Mouse (Mus musculus) E14TG2a.4 (cell line): ENCODE data around the gene Dagla.
A peak's percentile ranks its signal among the peaks of the same experiment; 100 is the strongest.

Experiments
- H3K27me3 ChIP-seq: 2 replicates; pipeline ENCODE4 v1.6.1; 2014; ENCODE audit warnings: low read length, control low read depth; ENCODE audit not compliant: insufficient read depth
- H3K36me3 ChIP-seq: 2 replicates; pipeline ENCODE4 v1.6.1; 2014; ENCODE audit warnings: low read length, control low read depth; ENCODE audit not compliant: insufficient read depth
- H3K4me1 ChIP-seq: replicated peaks from 2 replicates; pipeline ENCODE4 v1.6.1; 2014; ENCODE audit warnings: low read depth, low read length, control low read depth
- H3K4me3 ChIP-seq: replicated peaks from 2 replicates; pipeline ENCODE4 v1.5.1; 2014; ENCODE audit warnings: mild to moderate bottlenecking, low read length
- H3K9me3 ChIP-seq: 2 replicates; pipeline ENCODE4 v1.6.1; 2014; ENCODE audit warnings: low read length, control low read depth
- CTCF ChIP-seq: conservative IDR thresholded peaks from 2 replicates; pipeline ENCODE4 v1.5.1; 2014; ENCODE audit warnings: low read length
- NANOG ChIP-seq: IDR thresholded peaks from 2 replicates; pipeline ENCODE4 v1.6.1; 2014; ENCODE audit warnings: borderline replicate concordance, low read length, mixed read lengths
- POU5F1 ChIP-seq: IDR thresholded peaks from 2 replicates; pipeline ENCODE4 v1.6.1; 2014; ENCODE audit warnings: low read length, borderline replicate concordance

The Dagla gene

GRCm38 (mm10) chr19:10304810-10305544, at the start of gene Dagla:
Gene Dagla (minus strand): TSS chr19:10304877.
- H3K9me3 ChIP-seq = no peaks in the 10 kb centered on the region
- no peaks in the 10 kb centered on the region for H3K36me3 ChIP-seq
- peaks cover 24% of the 10 kb centered on the region for H3K4me1 ChIP-seq
- H3K27me3 ChIP-seq = peaks cover 72% of the 10 kb centered on the region
- TF ChIP-seq CTCF (no peak), POU5F1 (no peak), NANOG (no peak)
- H3K4me3 ChIP-seq = peak within 1 kb of the TSS; percentile 86

- H3K9me3 ChIP-seq = no peaks in the 10 kb centered on the region
- peaks cover 33% of the 10 kb centered on the region for H3K27me3 ChIP-seq
- H3K4me3 ChIP-seq = no peak overlapping the region
- peaks cover 32% of the 10 kb centered on the region for H3K4me1 ChIP-seq
- no peaks in the 10 kb centered on the region for H3K36me3 ChIP-seq
- TF ChIP-seq POU5F1 (no peak), CTCF (no peak), NANOG (no peak)
Observed at GRCm38 (mm10) chr19:10352218-10352617, 47.5 kb upstream of the Dagla start.

- H3K9me3 ChIP-seq = no peaks in the 10 kb centered on the region
- H3K27me3 ChIP-seq = peaks cover 31% of the 10 kb centered on the region
- TF ChIP-seq NANOG (0 out of 2 replicates have a peak, but pooled peaks have one; percentile 12), POU5F1 (no peak)
- peaks cover 32% of the 10 kb centered on the region for H3K4me1 ChIP-seq
- H3K4me3 ChIP-seq = no peak overlapping the region
- H3K36me3 ChIP-seq = no peaks in the 10 kb centered on the region
Observed at GRCm38 (mm10) chr19:10347628-10348273, 43.1 kb upstream of the Dagla start.

GRCm38 (mm10) chr19:10345696-10346095, 41.0 kb upstream of the Dagla start:
- H3K4me1 ChIP-seq = peaks cover 43% of the 10 kb centered on the region
- no peaks in the 10 kb centered on the region for H3K36me3 ChIP-seq
- H3K9me3 ChIP-seq = no peaks in the 10 kb centered on the region
- peaks cover 37% of the 10 kb centered on the region for H3K27me3 ChIP-seq
- H3K4me3 ChIP-seq = peak overlapping the region; percentile 37; the same call in 1 of the 2 replicates
- no peak for TF ChIP-seq CTCF
- no peak for TF ChIP-seq NANOG
- no peak for TF ChIP-seq POU5F1

GRCm38 (mm10) chr19:10343866-10344265, 39.2 kb upstream of the Dagla start:
- H3K4me3 ChIP-seq = no peak overlapping the region
- H3K36me3 ChIP-seq = no peaks in the 10 kb centered on the region
- H3K27me3 ChIP-seq = peaks cover 53% of the 10 kb centered on the region
- H3K4me1 ChIP-seq = peaks cover 43% of the 10 kb centered on the region
- H3K9me3 ChIP-seq = no peaks in the 10 kb centered on the region
- TF ChIP-seq POU5F1 (no peak), CTCF (no peak), NANOG (no peak)

- H3K27me3 ChIP-seq = peaks cover 67% of the 10 kb centered on the region
- TF ChIP-seq POU5F1 (no peak), CTCF (no peak), NANOG (no peak)
- no peaks in the 10 kb centered on the region for H3K9me3 ChIP-seq
- peaks cover 38% of the 10 kb centered on the region for H3K4me1 ChIP-seq
- H3K4me3 ChIP-seq = no peak overlapping the region
- H3K36me3 ChIP-seq = no peaks in the 10 kb centered on the region
Observed at GRCm38 (mm10) chr19:10341817-10342439, 37.3 kb upstream of the Dagla start.

- TF ChIP-seq NANOG (no peak), CTCF (peak; percentile 98), POU5F1 (no peak)
- peaks cover 70% of the 10 kb centered on the region for H3K27me3 ChIP-seq
Observed at GRCm38 (mm10) chr19:10341152-10341551, 36.5 kb upstream of the Dagla start.

GRCm38 (mm10) chr19:10340661-10341060, 36.0 kb upstream of the Dagla start:
- H3K9me3 ChIP-seq = no peaks in the 10 kb centered on the region
- TF ChIP-seq POU5F1 (no peak), CTCF (no peak), NANOG (no peak)
- H3K27me3 ChIP-seq = peaks cover 72% of the 10 kb centered on the region
- H3K4me1 ChIP-seq = peaks cover 29% of the 10 kb centered on the region
- no peak overlapping the region for H3K4me3 ChIP-seq
- H3K36me3 ChIP-seq = no peaks in the 10 kb centered on the region

More at GRCm38 (mm10) chr19:10341152-10341551, 36.5 kb upstream of the Dagla start:
- Histone ChIP-seq H3K4me1 (peaks cover 34% of the 10 kb centered on the region), H3K9me3 (no peaks in the 10 kb centered on the region), H3K36me3 (no peaks in the 10 kb centered on the region), H3K4me3 (0 out of 2 replicates have a peak overlapping the region, but pooled peaks have one; percentile 27)
